ENCODE assay signal across 16 mouse cellular contexts in genomic region chr3:148818414-148819105, GRCm38 (mm10).
"Had no signal": no experiment of that assay in that cellular context is flagged by ENCODE, and none has a peak within 500 bp of the region (broad histone marks: within the 10 kb centered on the region; RNA-seq: fewer than 3 reads in every experiment).

No protein-coding gene starts in this region.

- H3K9ac ChIP-seq: liver, embryonic 15.5 days; lung, embryonic 14.5 days; midbrain, embryonic 12.5 days; neural tube, embryonic 13.5 days had no signal

- H3K27me3 ChIP-seq: liver, embryonic 15.5 days; megakaryocyte, embryonic 14.5 days; midbrain, embryonic 12.5 days; neural tube, embryonic 13.5 days had no signal

- H3K4me3 ChIP-seq: left cerebral cortex, adult 2 months; limb, embryonic 10.5 days; liver, embryonic 15.5 days; megakaryocyte, embryonic 14.5 days; midbrain, embryonic 12.5 days; neural tube, embryonic 13.5 days had no signal

- H3K4me1 ChIP-seq: limb, embryonic 10.5 days; liver, embryonic 15.5 days; megakaryocyte, embryonic 14.5 days; midbrain, embryonic 12.5 days; neural tube, embryonic 13.5 days had no signal

- H3K9me3 ChIP-seq: limb, embryonic 10.5 days; liver, embryonic 15.5 days; midbrain, embryonic 12.5 days; neural tube, embryonic 13.5 days had no signal

- H3K27ac ChIP-seq: left cerebral cortex, adult 2 months; limb, embryonic 10.5 days; liver, embryonic 15.5 days; macrophage; midbrain, embryonic 12.5 days; neural tube, embryonic 13.5 days had no signal

- H3K4me2 ChIP-seq: liver, embryonic 11.5 days; liver, embryonic 15.5 days; lung, embryonic 14.5 days; midbrain, embryonic 12.5 days; neural tube, embryonic 13.5 days had no signal

- DNase-seq: kidney, adult 11 months; kidney, postnatal 10 days; lung, embryonic 14.5 days; lung, postnatal 14 days; retina, postnatal 1 day; right cerebral cortex, postnatal 4 days; spleen, adult 18-20 months; thymus, postnatal 36 days had no signal
